Mouse (Mus musculus): ENCODE results near the gene Agbl1. TPM values are rescaled to one million over a fixed set of nuclear protein-coding genes. Genes with fewer than 3 reads are reported as not detected.

Agbl1 gene
- polyA plus RNA-seq, 1 experiment: not detected

DNA sequence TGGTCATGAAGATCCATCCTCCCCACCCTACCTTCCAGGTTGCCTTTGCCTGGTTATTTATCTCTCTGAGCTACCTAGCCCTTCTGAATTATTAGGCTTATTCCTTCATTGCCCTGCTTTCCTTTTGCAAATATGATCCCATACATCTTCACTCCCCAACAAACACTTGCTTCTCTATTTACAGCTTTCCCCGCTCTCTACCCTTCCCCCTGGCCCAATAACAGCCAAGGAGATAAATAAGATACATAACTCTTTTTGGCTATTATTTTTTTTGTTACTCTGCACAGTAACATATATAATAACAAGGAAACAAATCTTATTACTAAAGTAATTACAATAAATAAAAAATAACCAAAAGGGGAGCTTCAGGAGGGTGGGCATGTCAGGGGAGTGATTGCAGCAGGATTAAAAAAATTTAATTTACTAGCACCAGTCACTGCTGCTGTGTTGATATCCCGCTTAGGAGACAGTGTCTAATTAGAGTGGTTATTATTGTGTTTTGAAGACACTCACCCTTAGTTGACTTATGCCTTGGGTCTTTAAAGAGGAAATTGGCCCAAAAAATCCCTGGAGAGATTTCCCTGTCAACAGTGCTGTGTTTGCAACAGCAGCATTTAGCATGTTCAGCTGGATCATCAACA is 370.5 kb downstream of the Agbl1 start:
- Histone ChIP-seq H3ac (ENCODE audit: control insufficient read depth, insufficient read length, low read depth) (no peak overlapping the region), H3K79me2 (ENCODE audit: control insufficient read depth, insufficient read depth) (no peaks in the 10 kb centered on the region), H3K27me3 (ENCODE audit: control insufficient read depth, insufficient read depth, insufficient read length) (no peaks in the 10 kb centered on the region), H3K79me3 (ENCODE audit: low read depth) (no peaks in the 10 kb centered on the region), H3K36me3 (ENCODE audit: control insufficient read depth, insufficient read depth) (no peaks in the 10 kb centered on the region), H3K4me3 (ENCODE audit: insufficient read depth, poor library complexity, severe bottlenecking) (no peak overlapping the region)
- TF ChIP-seq CTCF (IDR thresholded peaks at IDR 0.05; ENCODE audit: control insufficient read depth, insufficient read depth, insufficient read length) (no peak), USF1 (IDR thresholded peaks at IDR 0.05; ENCODE audit: low read depth) (no peak), FOSL1 (IDR thresholded peaks at IDR 0.05; ENCODE audit: insufficient read depth, low read length, poor library complexity, severe bottlenecking) (no peak), MYOD1 (IDR thresholded peaks at IDR 0.05; ENCODE audit: control insufficient read depth, insufficient read length, low read depth) (no peak), MAX (IDR thresholded peaks at IDR 0.05) (no peak), CEBPB (IDR thresholded peaks at IDR 0.05; ENCODE audit: low read depth) (no peak), MYOG (IDR thresholded peaks at IDR 0.05; ENCODE audit: control insufficient read depth, extremely low read depth, insufficient read length) (no peak)

DNA sequence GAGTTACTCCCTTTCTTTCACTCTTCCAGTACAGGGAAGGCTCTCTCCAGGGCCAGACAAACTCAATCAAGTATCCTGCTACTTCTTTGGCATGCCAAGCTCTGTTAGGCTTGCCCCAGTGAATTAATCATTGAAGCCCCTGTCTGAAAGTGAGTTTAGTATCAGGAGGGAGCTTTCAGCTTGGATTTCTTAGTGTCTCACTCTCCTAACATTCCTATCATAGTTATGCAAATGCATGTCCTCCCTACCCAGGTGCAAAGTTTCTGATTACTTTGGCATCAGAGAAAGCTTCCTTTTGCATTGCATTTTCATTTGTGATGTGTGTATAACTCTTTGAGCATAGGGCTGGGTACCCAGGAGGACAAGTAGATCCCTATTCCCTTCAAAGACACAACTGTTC is 399.8 kb downstream of the Agbl1 start:
- TF ChIP-seq MYOD1 (IDR thresholded peaks at IDR 0.05; ENCODE audit: control insufficient read depth, insufficient read length, low read depth) (no peak), USF1 (IDR thresholded peaks at IDR 0.05; ENCODE audit: low read depth) (no peak), MAX (IDR thresholded peaks at IDR 0.05) (no peak), CEBPB (IDR thresholded peaks at IDR 0.05; ENCODE audit: low read depth) (no peak), FOSL1 (IDR thresholded peaks at IDR 0.05; ENCODE audit: insufficient read depth, low read length, poor library complexity, severe bottlenecking) (no peak), MYOG (IDR thresholded peaks at IDR 0.05; ENCODE audit: control insufficient read depth, extremely low read depth, insufficient read length) (no peak)
- Histone ChIP-seq H3K27me3 (ENCODE audit: control insufficient read depth, insufficient read depth, insufficient read length) (no peaks in the 10 kb centered on the region), H3K79me3 (ENCODE audit: low read depth) (no peaks in the 10 kb centered on the region), H3K79me2 (ENCODE audit: control insufficient read depth, insufficient read depth) (no peaks in the 10 kb centered on the region), H3K36me3 (ENCODE audit: control insufficient read depth, insufficient read depth) (no peaks in the 10 kb centered on the region), H3ac (ENCODE audit: control insufficient read depth, insufficient read length, low read depth) (no peak overlapping the region), H3K4me3 (ENCODE audit: insufficient read depth, poor library complexity, severe bottlenecking) (no peak overlapping the region)

- Histone ChIP-seq H3K79me3 (ENCODE audit: low read depth) (no peaks in the 10 kb centered on the region), H3K36me3 (ENCODE audit: control insufficient read depth, insufficient read depth) (no peaks in the 10 kb centered on the region), H3ac (ENCODE audit: control insufficient read depth, insufficient read length, low read depth) (no peak overlapping the region), H3K4me3 (ENCODE audit: insufficient read depth, poor library complexity, severe bottlenecking) (no peak overlapping the region), H3K79me2 (ENCODE audit: control insufficient read depth, insufficient read depth) (no peaks in the 10 kb centered on the region), H3K27me3 (ENCODE audit: control insufficient read depth, insufficient read depth, insufficient read length) (no peaks in the 10 kb centered on the region)
- no peak for TF ChIP-seq MYOD1 (IDR thresholded peaks at IDR 0.05; ENCODE audit: control insufficient read depth, insufficient read length, low read depth)
- TF ChIP-seq USF1 (IDR thresholded peaks at IDR 0.05; ENCODE audit: low read depth): no peak
- no peak for TF ChIP-seq FOSL1 (IDR thresholded peaks at IDR 0.05; ENCODE audit: insufficient read depth, low read length, poor library complexity, severe bottlenecking)
- no peak for TF ChIP-seq CEBPB (IDR thresholded peaks at IDR 0.05; ENCODE audit: low read depth)
- TF ChIP-seq CTCF (IDR thresholded peaks at IDR 0.05; ENCODE audit: control insufficient read depth, insufficient read depth, insufficient read length): no peak
- no peak for TF ChIP-seq MYOG (IDR thresholded peaks at IDR 0.05; ENCODE audit: control insufficient read depth, extremely low read depth, insufficient read length)
- TF ChIP-seq MAX (IDR thresholded peaks at IDR 0.05): no peak
Observed at GRCm38 (mm10) chr7:76650984-76651383, 421.3 kb downstream of the Agbl1 start.

DNA sequence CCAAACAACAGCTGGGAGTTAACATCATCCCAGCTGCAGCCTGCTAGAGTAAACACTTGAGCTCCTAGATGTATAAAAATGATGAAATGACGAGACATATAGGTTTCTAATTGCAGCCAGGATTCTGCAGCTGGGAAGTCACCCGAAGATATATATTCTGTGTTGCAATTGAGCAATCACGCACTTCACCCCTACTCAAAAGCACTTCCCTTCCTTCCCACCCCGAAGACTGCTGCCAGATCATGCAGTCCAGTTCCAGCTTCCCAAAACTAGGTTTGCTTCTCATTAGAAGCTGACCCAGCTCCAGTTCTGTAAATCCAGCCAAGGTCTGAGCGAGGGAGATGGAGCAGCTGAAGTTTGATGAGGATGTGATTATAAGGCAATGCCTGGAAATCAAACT is 431.4 kb downstream of the Agbl1 start:
- H3ac ChIP-seq (ENCODE audit: control insufficient read depth, insufficient read length, low read depth): no peak overlapping the region

GRCm38 (mm10) chr7:76674856-76675255 is 445.2 kb downstream of the Agbl1 start:
- Histone ChIP-seq H3K79me3 (ENCODE audit: low read depth) (no peaks in the 10 kb centered on the region), H3K79me2 (ENCODE audit: control insufficient read depth, insufficient read depth) (no peaks in the 10 kb centered on the region), H3K36me3 (ENCODE audit: control insufficient read depth, insufficient read depth) (no peaks in the 10 kb centered on the region), H3K4me3 (ENCODE audit: insufficient read depth, poor library complexity, severe bottlenecking) (no peak overlapping the region), H3ac (ENCODE audit: control insufficient read depth, insufficient read length, low read depth) (no peak overlapping the region), H3K27me3 (ENCODE audit: control insufficient read depth, insufficient read depth, insufficient read length) (no peaks in the 10 kb centered on the region)
- TF ChIP-seq USF1 (IDR thresholded peaks at IDR 0.05; ENCODE audit: low read depth): no peak
- TF ChIP-seq FOSL1 (IDR thresholded peaks at IDR 0.05; ENCODE audit: insufficient read depth, low read length, poor library complexity, severe bottlenecking): no peak
- TF ChIP-seq CTCF (IDR thresholded peaks at IDR 0.05; ENCODE audit: control insufficient read depth, insufficient read depth, insufficient read length): no peak
- TF ChIP-seq MYOD1 (IDR thresholded peaks at IDR 0.05; ENCODE audit: control insufficient read depth, insufficient read length, low read depth): no peak
- no peak for TF ChIP-seq MAX (IDR thresholded peaks at IDR 0.05)
- TF ChIP-seq CEBPB (IDR thresholded peaks at IDR 0.05; ENCODE audit: low read depth): no peak
- TF ChIP-seq MYOG (IDR thresholded peaks at IDR 0.05; ENCODE audit: control insufficient read depth, extremely low read depth, insufficient read length): no peak

More for the DNA sequence above, 431.4 kb downstream of the Agbl1 start:
- Histone ChIP-seq H3K79me2 (ENCODE audit: control insufficient read depth, insufficient read depth) (no peaks in the 10 kb centered on the region), H3K27me3 (ENCODE audit: control insufficient read depth, insufficient read depth, insufficient read length) (no peaks in the 10 kb centered on the region), H3K79me3 (ENCODE audit: low read depth) (no peaks in the 10 kb centered on the region), H3K4me3 (ENCODE audit: insufficient read depth, poor library complexity, severe bottlenecking) (no peak overlapping the region), H3K36me3 (ENCODE audit: control insufficient read depth, insufficient read depth) (no peaks in the 10 kb centered on the region)
- no peak for TF ChIP-seq FOSL1 (IDR thresholded peaks at IDR 0.05; ENCODE audit: insufficient read depth, low read length, poor library complexity, severe bottlenecking)
- TF ChIP-seq CTCF (IDR thresholded peaks at IDR 0.05; ENCODE audit: control insufficient read depth, insufficient read depth, insufficient read length): no peak
- TF ChIP-seq CEBPB (IDR thresholded peaks at IDR 0.05; ENCODE audit: low read depth): no peak
- TF ChIP-seq MAX (IDR thresholded peaks at IDR 0.05): no peak
- no peak for TF ChIP-seq MYOG (IDR thresholded peaks at IDR 0.05; ENCODE audit: control insufficient read depth, extremely low read depth, insufficient read length)
- TF ChIP-seq USF1 (IDR thresholded peaks at IDR 0.05; ENCODE audit: low read depth): no peak

All from C2C12 (cell line).